Mouse (Mus musculus) stomach, postnatal 0 days (tissue): ENCODE measurements at regions not wholly inside any gene's neighbourhood (a gene's known extent, or its start where the extent isn't known, plus 50 kb on each side); places are given as distances from the start of the nearest gene placed in this dataset.

Experiments used
- CTCF ChIP-seq: IDR thresholded peaks from 2 replicates; pipeline ENCODE4 v1.5.1; 2016; ENCODE audit warnings: antibody characterized with exemption, low read depth, mild to moderate bottlenecking, moderate library complexity
- EP300 ChIP-seq: optimal IDR thresholded peaks from 2 replicates; pipeline ENCODE3; 2016; ENCODE audit warnings: antibody characterized with exemption

DNA sequence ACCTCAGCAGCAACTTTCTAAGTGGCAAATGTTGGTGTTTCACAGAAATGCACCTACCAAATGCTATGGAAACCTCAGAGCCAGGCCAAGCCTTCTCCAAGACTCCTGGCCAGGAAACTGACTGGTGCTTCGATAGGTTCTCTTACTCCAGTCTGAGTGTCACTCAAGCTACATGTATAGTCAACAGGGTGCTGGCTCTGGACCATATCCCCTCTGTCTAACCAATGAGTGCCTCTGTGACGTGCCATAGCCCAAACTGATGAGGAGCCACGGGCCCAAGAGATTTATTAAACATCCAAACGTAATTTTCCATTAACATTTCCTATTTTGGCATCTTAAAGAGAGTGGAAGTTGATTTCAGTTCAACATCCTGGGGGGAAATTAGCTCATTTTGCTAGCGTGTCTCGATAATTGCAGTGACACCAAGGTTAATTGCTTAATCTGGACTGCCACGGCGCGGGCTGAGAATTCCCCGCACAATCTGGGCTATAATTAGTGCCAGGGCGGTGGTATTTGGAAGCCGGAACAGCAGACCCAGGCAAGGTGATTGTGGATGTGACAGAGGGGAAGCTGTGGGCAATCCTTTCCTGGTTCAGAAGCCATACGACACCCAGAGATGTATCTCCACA, 94.5 kb upstream of the Zdhhc25 start:
- no peak for TF ChIP-seq CTCF
- TF ChIP-seq EP300: no peak
